Mouse (Mus musculus): ENCODE measurements around the gene Zfp784.

- TF ChIP-seq EP300 (optimal IDR thresholded peaks at IDR 0.05): no peak
- TF ChIP-seq CTCF (IDR thresholded peaks at IDR 0.05; ENCODE audit: low read depth): no peak
Measured at GRCm38 (mm10) chr7:5053456-5054179, 15.4 kb upstream of the Zfp784 start.
